Mouse (Mus musculus) limb, embryonic 12.5 days (tissue): ENCODE results near the gene Aqp7. TPM values are rescaled to one million over a fixed set of nuclear protein-coding genes. Genes with fewer than 3 reads are reported as not detected.

Experiments
- ATAC-seq: fragments of 200-750 bp; cut with Nextera tagmentation; 2 replicates; pipeline ENCODE4 v1.8.0; 2017; ENCODE audit warnings: low read depth, moderate TSS enrichment; ENCODE audit not compliant: insufficient number of reproducible peaks, insufficient read depth, low FRiP score, low TSS enrichment
- H3K27ac ChIP-seq: fragments of 300-500 bp; sonication (generic); 2 replicates; pipeline ENCODE4 v1.5.1; 2016; ENCODE audit warnings: mild to moderate bottlenecking, moderate library complexity
- H3K27me3 ChIP-seq: fragments of 300-500 bp; sonication (generic); 2 replicates; pipeline ENCODE4 v1.6.1; 2016; ENCODE audit warnings: mild to moderate bottlenecking, moderate library complexity
- H3K36me3 ChIP-seq: fragments of 300-500 bp; sonication (generic); 2 replicates; pipeline ENCODE4 v1.6.1; 2016; ENCODE audit warnings: mild to moderate bottlenecking, moderate library complexity
- H3K4me1 ChIP-seq: fragments of 300-500 bp; sonication (generic); replicated peaks from 2 replicates; pipeline ENCODE4 v1.6.1; 2016
- H3K4me2 ChIP-seq: fragments of 300-500 bp; sonication (generic); 2 replicates; pipeline ENCODE4 v1.6.1; 2016; ENCODE audit warnings: mild to moderate bottlenecking, moderate library complexity
- H3K4me3 ChIP-seq: fragments of 300-500 bp; sonication (generic); replicated peaks from 2 replicates; pipeline ENCODE4 v1.5.1; 2016; ENCODE audit warnings: mild to moderate bottlenecking
- H3K9ac ChIP-seq: fragments of 300-500 bp; sonication (generic); replicated peaks from 2 replicates; pipeline ENCODE4 v1.6.1; 2016; ENCODE audit warnings: mild to moderate bottlenecking, moderate library complexity
- H3K9me3 ChIP-seq: fragments of 300-500 bp; sonication (generic); 2 replicates; pipeline ENCODE4 v1.6.1; 2016; ENCODE audit warnings: mild to moderate bottlenecking, moderate library complexity
- WGBS: fragments of 180-500 bp; shearing (Covaris S2); methylation state at CpG from one replicate; pipeline ENCODE4 v1.1.7; 2016; 5-methylcytosine and 5-hydroxymethylcytosine counted together
- microRNA-seq: library from miRNA; unstranded; fragments of <30 nt; microRNA quantifications from one replicate; pipeline ENCODE4, GENCODE M21; 2017
- polyA plus RNA-seq: library from polyadenylated mRNA; unstranded; fragments of >200 nt; fragmentation: Nextera tagmentation; extraction: Ambion mirVana; gene quantifications from 2 replicates; pipeline ENCODE4 v1.2.1, GENCODE M21; 2016

The Aqp7 gene
- polyA plus RNA-seq, 1 experiment from 2014 or later: not detected

DNA sequence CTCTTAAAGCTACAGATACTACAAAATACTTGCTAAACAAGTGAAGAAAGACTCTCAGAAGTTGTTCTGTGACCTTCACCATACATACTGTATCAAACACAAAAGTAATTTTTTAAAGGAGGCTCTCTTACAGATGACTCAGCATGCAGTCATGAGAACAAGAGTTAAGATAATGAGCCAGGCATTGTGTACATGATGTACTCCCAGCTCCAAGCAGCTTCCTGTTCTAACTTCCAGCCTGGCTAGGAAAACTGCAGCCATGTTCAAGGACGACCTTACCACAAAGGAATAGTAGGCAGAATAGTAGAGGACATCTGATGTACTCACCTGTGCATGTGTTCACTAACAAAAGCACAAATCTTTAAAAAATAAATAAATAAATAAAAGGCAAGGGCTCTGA, 47.7 kb downstream of the Aqp7 start:
- Histone ChIP-seq H3K36me3 (peaks cover 97% of the 10 kb centered on the region), H3K9me3 (no peaks in the 10 kb centered on the region), H3K4me2 (no peak overlapping the region), H3K27ac (no peak overlapping the region), H3K4me1 (no peaks in the 10 kb centered on the region), H3K9ac (no peak overlapping the region), H3K4me3 (no peak overlapping the region), H3K27me3 (no peaks in the 10 kb centered on the region)
- no peak for ATAC-seq
- 75% methylated on average over 1 of the region's 1 CpGs for WGBS

GRCm38 (mm10) chr4:40997916-40998315, 50.0 kb downstream of the Aqp7 start:
- no peak overlapping the region for H3K4me3 ChIP-seq
- H3K4me2 ChIP-seq: no peak overlapping the region
- H3K27ac ChIP-seq: no peak overlapping the region
- no peaks in the 10 kb centered on the region for H3K4me1 ChIP-seq
- no peak for ATAC-seq
- peaks cover 96% of the 10 kb centered on the region for H3K36me3 ChIP-seq
- WGBS: 93% methylated on average over 4 of the region's 4 CpGs
- no peaks in the 10 kb centered on the region for H3K27me3 ChIP-seq
- H3K9me3 ChIP-seq: no peaks in the 10 kb centered on the region
- H3K9ac ChIP-seq: no peak overlapping the region

DNA sequence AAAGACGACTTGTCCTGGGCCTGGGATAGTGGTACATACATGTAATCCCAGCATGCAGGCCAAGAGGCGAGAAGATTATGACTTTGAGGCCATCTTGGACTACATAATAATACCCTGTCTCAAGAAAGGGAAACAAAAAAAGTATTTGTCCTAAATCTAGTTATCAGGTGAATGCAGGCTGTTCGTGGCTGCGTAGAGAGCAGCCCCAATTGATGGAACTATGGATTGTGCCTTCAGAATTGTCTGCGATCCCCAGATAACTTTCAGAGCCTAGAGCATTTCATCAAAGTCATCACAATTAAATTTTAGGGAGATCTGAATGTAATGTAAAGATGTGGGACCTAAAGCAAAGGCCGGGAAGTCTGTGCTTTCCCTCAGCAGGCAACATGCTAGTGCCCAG, 51.6 kb downstream of the Aqp7 start:
- no peak overlapping the region for H3K4me2 ChIP-seq
- H3K27me3 ChIP-seq: no peaks in the 10 kb centered on the region
- H3K4me3 ChIP-seq: no peak overlapping the region
- H3K9ac ChIP-seq: no peak overlapping the region
- no peak overlapping the region for H3K27ac ChIP-seq
- peaks cover 99% of the 10 kb centered on the region for H3K36me3 ChIP-seq
- no peaks in the 10 kb centered on the region for H3K9me3 ChIP-seq
- WGBS: 96% methylated on average over 6 of the region's 6 CpGs
- H3K4me1 ChIP-seq: no peaks in the 10 kb centered on the region
- ATAC-seq: no peak

DNA sequence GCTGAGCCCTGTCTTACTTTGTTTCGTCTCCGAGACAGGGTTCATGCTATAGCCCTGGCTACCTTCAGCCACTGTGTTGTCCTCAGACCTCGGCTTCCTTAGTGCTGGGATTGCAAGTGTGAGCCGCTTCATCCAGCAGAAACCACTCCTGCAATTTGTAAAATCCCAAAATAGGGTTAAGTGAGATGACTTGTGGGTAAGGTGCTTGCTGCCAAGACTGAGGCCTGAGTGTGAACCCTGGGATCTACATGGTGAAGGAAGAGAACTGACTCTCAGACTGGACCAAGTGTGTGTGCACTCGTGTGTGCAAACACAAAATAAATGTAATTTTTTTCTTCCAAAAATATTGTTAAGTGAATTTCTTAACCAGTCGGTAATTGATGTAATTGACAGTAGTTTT, 58.3 kb downstream of the Aqp7 start:
- Histone ChIP-seq H3K4me2 (no peak overlapping the region), H3K4me1 (no peaks in the 10 kb centered on the region), H3K9me3 (no peaks in the 10 kb centered on the region), H3K27me3 (no peaks in the 10 kb centered on the region), H3K4me3 (no peak overlapping the region), H3K9ac (no peak overlapping the region), H3K36me3 (peaks cover 97% of the 10 kb centered on the region), H3K27ac (no peak overlapping the region)
- ATAC-seq: no peak
- WGBS: 91% methylated on average over 6 of the region's 6 CpGs

- 76% methylated on average over 1 of the region's 1 CpGs for WGBS
- H3K27ac ChIP-seq: no peak overlapping the region
- no peak overlapping the region for H3K4me2 ChIP-seq
- H3K9me3 ChIP-seq: no peaks in the 10 kb centered on the region
- no peak for ATAC-seq
- H3K4me3 ChIP-seq: no peak overlapping the region
- peaks cover 90% of the 10 kb centered on the region for H3K36me3 ChIP-seq
- peaks cover 10% of the 10 kb centered on the region; the same call in 1 of the 2 replicates for H3K4me1 ChIP-seq
- H3K9ac ChIP-seq: no peak overlapping the region
- no peaks in the 10 kb centered on the region for H3K27me3 ChIP-seq
Observed at GRCm38 (mm10) chr4:40983686-40984085, 64.3 kb downstream of the Aqp7 start.

Small RNA genes lying within 50 kb of the gene (microRNA-seq; reads per million reads assigned to microRNA genes)
- gene Mir3094: 2.6 reads per million, percentile 5 among the genes with 10 or more reads in this experiment

Other genes with a start within 250 kb of the Aqp7 start
- 32.9 and 37.4 TPM in 2 replicates for gene B4galt1, start 194.1 kb downstream of the Aqp7 start, polyA plus RNA-seq
- not detected in 2 replicates for gene Spink4, start 128.1 kb downstream of the Aqp7 start, polyA plus RNA-seq
- 229 and 239 TPM in 2 replicates for gene Bag1, start 99.8 kb downstream of the Aqp7 start, polyA plus RNA-seq
- gene Chmp5, start 99.7 kb downstream of the Aqp7 start, polyA plus RNA-seq: 101 and 105 TPM in 2 replicates
- gene Nfx1, start 77.2 kb downstream of the Aqp7 start, polyA plus RNA-seq: 103 and 106 TPM in 2 replicates
- gene Aqp3, start 50.0 kb upstream of the Aqp7 start, polyA plus RNA-seq: 1.0 TPM in 2 replicates
- gene Nol6, start 76.3 kb upstream of the Aqp7 start, polyA plus RNA-seq: 24.6 and 29.8 TPM in 2 replicates
- 106 and 120 TPM in 2 replicates for gene Ube2r2, start 87.6 kb upstream of the Aqp7 start, polyA plus RNA-seq
- 69.7 and 74.3 TPM in 2 replicates for gene Ubap2, start 227.0 kb upstream of the Aqp7 start, polyA plus RNA-seq